Mouse (Mus musculus) thymus, adult 2 months (tissue): ENCODE measurements around the gene Hnrnpa1. TPM values are rescaled to one million over a fixed set of nuclear protein-coding genes. Genes with fewer than 3 reads are reported as not detected.

Experiments
- DNase-seq: peaks from one replicate; pipeline ENCODE4 v3.0.0; 2021
- H3K27ac ChIP-seq: fragments of 200-500 bp; 2 replicates; pipeline ENCODE4 v1.5.1; 2012; ENCODE audit warnings: low read length, control low read depth; ENCODE audit not compliant: control insufficient read depth, insufficient read depth
- H3K27me3 ChIP-seq: fragments of 200-500 bp; 2 replicates; pipeline ENCODE4 v1.6.1; 2012; ENCODE audit warnings: mild to moderate bottlenecking, low read length, moderate library complexity, mixed read lengths; ENCODE audit not compliant: control insufficient read depth, insufficient read depth
- H3K36me3 ChIP-seq: fragments of 200-500 bp; 2 replicates; pipeline ENCODE4 v1.6.1; 2012; ENCODE audit warnings: mild to moderate bottlenecking, low read length, moderate library complexity; ENCODE audit not compliant: control insufficient read depth, insufficient read depth
- H3K4me1 ChIP-seq: fragments of 200-500 bp; replicated peaks from 2 replicates; pipeline ENCODE4 v1.6.1; 2012; ENCODE audit warnings: low read length; ENCODE audit not compliant: control insufficient read depth, insufficient read depth
- H3K4me3 ChIP-seq: fragments of 200-500 bp; 2 replicates; pipeline ENCODE4 v1.5.1; 2012; ENCODE audit warnings: mild to moderate bottlenecking, low read length, control low read depth, moderate library complexity; ENCODE audit not compliant: control insufficient read depth, insufficient read depth
- CTCF ChIP-seq: fragments of 200-500 bp; IDR thresholded peaks from 2 replicates; pipeline ENCODE4 v1.5.1; 2012; ENCODE audit warnings: mild to moderate bottlenecking, control low read depth, low read length, moderate library complexity, borderline replicate concordance; ENCODE audit not compliant: control insufficient read depth, poor library complexity, insufficient read depth; ENCODE audit errors: extremely low read depth
- POLR2A ChIP-seq: fragments of 200-500 bp; IDR thresholded peaks from 2 replicates; pipeline ENCODE4 v1.6.1; 2012; ENCODE audit warnings: mild to moderate bottlenecking, low read length, control low read depth, moderate library complexity; ENCODE audit not compliant: control insufficient read depth, poor library complexity, insufficient read depth; ENCODE audit errors: extremely low read depth
- WGBS: fragments of 180-500 bp; shearing (Covaris S2); methylation state at CpG from one replicate; pipeline ENCODE4 v1.1.7; 2018; 5-methylcytosine and 5-hydroxymethylcytosine counted together
- polyA plus RNA-seq: library from polyadenylated mRNA; depleted of rRNA; stranded (reverse); fragments of >200 nt; gene quantifications from 2 replicates; pipeline ENCODE4 v1.2.3, GENCODE M21; 2012

Hnrnpa1 gene
- polyA plus RNA-seq, 1 experiment, result 155 TPM

- TF ChIP-seq CTCF (no peak), POLR2A (no peak)
- 39% methylated on average over 1 of the region's 1 CpGs for WGBS
- H3K27me3 ChIP-seq, result no peaks in the 10 kb centered on the region
- DNase-seq, result no peak
- H3K4me3 ChIP-seq, result no peak overlapping the region
- H3K36me3 ChIP-seq, result peaks cover 8% of the 10 kb centered on the region
- no peaks in the 10 kb centered on the region for H3K4me1 ChIP-seq
- no peak overlapping the region for H3K27ac ChIP-seq
Measured at GRCm38 (mm10) chr15:103285778-103286417, 45.7 kb downstream of the Hnrnpa1 start.

DNA sequence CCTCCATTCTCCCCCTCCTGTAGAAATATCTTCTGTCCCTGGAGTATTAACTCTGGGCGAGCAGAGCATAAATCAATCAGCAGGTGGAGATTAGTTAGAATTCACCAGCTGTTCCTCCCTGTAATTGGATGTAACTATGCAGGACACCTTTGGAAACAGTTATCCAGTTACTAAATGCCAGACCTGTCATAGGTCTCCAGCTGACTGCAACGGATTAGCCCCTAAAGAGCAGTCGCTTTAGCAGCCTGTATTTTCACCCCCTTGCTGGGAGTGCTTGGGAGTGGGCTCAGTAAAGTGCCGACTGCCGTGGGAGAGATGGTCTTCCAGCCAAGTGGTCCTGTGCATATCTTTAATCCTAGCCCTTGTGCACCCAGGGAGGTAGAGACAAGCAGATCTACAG is 49.4 kb downstream of the Hnrnpa1 start:
- Histone ChIP-seq H3K4me1 (no peaks in the 10 kb centered on the region), H3K27ac (no peak overlapping the region), H3K36me3 (peaks cover 28% of the 10 kb centered on the region), H3K4me3 (no peak overlapping the region), H3K27me3 (no peaks in the 10 kb centered on the region)
- WGBS, result 99% methylated on average over 5 of the region's 5 CpGs
- TF ChIP-seq CTCF, result no peak
- TF ChIP-seq POLR2A, result no peak
- DNase-seq, result no peak

- no peak for TF ChIP-seq POLR2A
- no peak for TF ChIP-seq CTCF
- no peak overlapping the region for H3K4me3 ChIP-seq
- H3K4me1 ChIP-seq, result peaks cover under 1% of the 10 kb centered on the region; the same call in 1 of the 2 replicates
- WGBS, result 94% methylated on average over 6 of the region's 6 CpGs
- H3K27ac ChIP-seq, result no peak overlapping the region
- DNase-seq, result no peak
- H3K36me3 ChIP-seq, result peaks cover 28% of the 10 kb centered on the region
- H3K27me3 ChIP-seq, result no peaks in the 10 kb centered on the region
Measured at GRCm38 (mm10) chr15:103290417-103290816, 50.2 kb downstream of the Hnrnpa1 start.

GRCm38 (mm10) chr15:103290843-103291242 is 50.6 kb downstream of the Hnrnpa1 start:
- WGBS, result 97% methylated on average over 9 of the region's 9 CpGs
- Histone ChIP-seq H3K4me1 (peaks cover 5% of the 10 kb centered on the region; the same call in 1 of the 2 replicates), H3K27me3 (no peaks in the 10 kb centered on the region), H3K36me3 (peaks cover 28% of the 10 kb centered on the region), H3K27ac (no peak overlapping the region), H3K4me3 (no peak overlapping the region)
- no peak for DNase-seq
- TF ChIP-seq CTCF (no peak), POLR2A (no peak)

- Histone ChIP-seq H3K27me3 (no peaks in the 10 kb centered on the region), H3K36me3 (peaks cover 43% of the 10 kb centered on the region), H3K27ac (no peak overlapping the region), H3K4me1 (peaks cover 7% of the 10 kb centered on the region; the same call in 1 of the 2 replicates), H3K4me3 (no peak overlapping the region)
- DNase-seq, result no peak
- 77% methylated on average over 4 of the region's 4 CpGs for WGBS
- no peak for TF ChIP-seq CTCF
- TF ChIP-seq POLR2A, result no peak
Measured at GRCm38 (mm10) chr15:103292673-103293345, 52.6 kb downstream of the Hnrnpa1 start.

- TF ChIP-seq CTCF, result no peak
- no peak for TF ChIP-seq POLR2A
- WGBS, result 100% methylated on average over 2 of the region's 2 CpGs
- Histone ChIP-seq H3K27me3 (no peaks in the 10 kb centered on the region), H3K4me1 (peaks cover 7% of the 10 kb centered on the region; the same call in 1 of the 2 replicates), H3K27ac (no peak overlapping the region), H3K36me3 (peaks cover 49% of the 10 kb centered on the region), H3K4me3 (no peak overlapping the region)
- no peak for DNase-seq
Measured at GRCm38 (mm10) chr15:103293375-103293774, 53.1 kb downstream of the Hnrnpa1 start.

DNA sequence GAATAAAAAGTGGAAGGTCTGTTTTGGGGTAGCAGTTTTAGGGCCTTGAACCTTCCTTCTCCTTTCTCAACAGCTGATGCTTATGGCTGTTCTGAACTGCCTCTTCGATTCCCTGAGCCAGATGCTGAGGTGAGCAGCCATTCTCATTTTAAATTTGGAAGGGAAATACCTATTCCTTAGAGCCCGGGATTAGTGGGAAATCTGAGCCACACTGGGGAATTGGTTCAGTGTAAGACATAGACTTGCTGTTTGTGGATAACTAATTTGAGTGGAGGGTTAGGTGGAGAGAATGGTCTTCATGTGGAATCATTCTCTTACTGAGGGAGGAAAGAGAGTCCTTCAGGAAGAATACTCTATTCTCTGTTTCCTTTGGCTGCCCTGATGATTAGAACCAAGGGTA is 54.4 kb downstream of the Hnrnpa1 start:
- no peaks in the 10 kb centered on the region for H3K27me3 ChIP-seq
- no peak for DNase-seq
- peaks cover 7% of the 10 kb centered on the region; the same call in 1 of the 2 replicates for H3K4me1 ChIP-seq
- H3K27ac ChIP-seq, result no peak overlapping the region
- H3K4me3 ChIP-seq, result no peak overlapping the region
- WGBS, result 81% methylated on average over 2 of the region's 2 CpGs
- H3K36me3 ChIP-seq, result peaks cover 51% of the 10 kb centered on the region
- TF ChIP-seq CTCF, result no peak
- TF ChIP-seq POLR2A, result no peak
